Mouse (Mus musculus) MEL (cell line): Measurements from ENCODE around the gene Pip4k2a. TPM values are rescaled to one million over a fixed set of nuclear protein-coding genes. Genes with fewer than 3 reads are reported as not detected.

Experiments
- DNase-seq: peaks from one replicate; pipeline ENCODE4 v3.0.0; 2011; ENCODE audit warnings: low read depth, low spot score
- H3K27ac ChIP-seq: 2 replicates; pipeline ENCODE4 v1.5.1; 2012; ENCODE audit warnings: low read depth, mild to moderate bottlenecking, control low read depth, low read length, moderate library complexity; ENCODE audit not compliant: control insufficient read depth
- H3K27me3 ChIP-seq, 2 experiments: fragments of 150-350 bp in 1 of 2; sonication (generic) in 1 of 2; 2 replicates each; pipeline ENCODE4 v1.6.1; 2012; ENCODE audit warnings: low read length in 2 of 2, mild to moderate bottlenecking in 2 of 2, improper control_type of control experiment in 1 of 2, moderate library complexity in 1 of 2; ENCODE audit not compliant: insufficient read depth in 2 of 2, control insufficient read depth in 1 of 2
- H3K36me3 ChIP-seq, 2 experiments: 2 replicates each; pipeline ENCODE4 v1.6.1; 2012 to 2014; ENCODE audit warnings: low read length in 2 of 2, improper control_type of control experiment in 1 of 2, inconsistent platforms in 1 of 2, mild to moderate bottlenecking in 1 of 2; ENCODE audit not compliant: insufficient read depth in 2 of 2, control insufficient read depth in 1 of 2
- H3K4me1 ChIP-seq, 2 experiments: fragments of 150-350 bp in 1 of 2; sonication (generic) in 1 of 2; 2 replicates each; pipeline ENCODE4 v1.6.1; 2012; ENCODE audit warnings: low read length in 2 of 2, improper control_type of control experiment in 1 of 2, mild to moderate bottlenecking in 1 of 2; ENCODE audit not compliant: insufficient read depth in 2 of 2, control insufficient read depth in 1 of 2
- H3K4me3 ChIP-seq, 2 experiments: fragments of 150-350 bp in 1 of 2; sonication (generic) in 1 of 2; 2 replicates each; pipeline ENCODE4 v1.5.1; 2012; ENCODE audit warnings: low read depth in 2 of 2, low read length in 2 of 2, mild to moderate bottlenecking in 2 of 2, moderate library complexity in 2 of 2, control low read depth in 1 of 2, improper control_type of control experiment in 1 of 2; ENCODE audit not compliant: control insufficient read depth in 1 of 2, insufficient read depth in 1 of 2
- H3K79me2 ChIP-seq: 2 replicates; pipeline ENCODE4 v1.6.1; 2012; ENCODE audit warnings: mild to moderate bottlenecking, low read length, moderate library complexity; ENCODE audit not compliant: control insufficient read depth, poor library complexity, insufficient read depth
- H3K9ac ChIP-seq: 2 replicates; pipeline ENCODE4 v1.6.1; 2012; ENCODE audit warnings: low read depth, mild to moderate bottlenecking, control low read depth, low read length, moderate library complexity; ENCODE audit not compliant: control insufficient read depth, poor library complexity, severe bottlenecking
- H3K9me3 ChIP-seq: fragments of 150-350 bp; sonication (generic); replicated peaks from 2 replicates; pipeline ENCODE4 v1.6.1; 2012; ENCODE audit warnings: mild to moderate bottlenecking, low read length, improper control_type of control experiment, moderate library complexity; ENCODE audit not compliant: insufficient read depth
- CHD1 ChIP-seq: IDR thresholded peaks from 2 replicates; pipeline ENCODE4 v1.6.1; 2012; ENCODE audit warnings: low read depth, mild to moderate bottlenecking, inconsistent platforms, low read length, improper control_type of control experiment
- EP300 ChIP-seq, 2 experiments: IDR thresholded peaks; 2 replicates each; pipeline ENCODE4 v1.6.1; 2011; ENCODE audit warnings: improper control_type of control experiment in 2 of 2, low read length in 2 of 2, low read depth in 1 of 2, mild to moderate bottlenecking in 1 of 2
- GABPA ChIP-seq: IDR thresholded peaks from 2 replicates; pipeline ENCODE4 v1.6.1; 2012; ENCODE audit warnings: low read depth, mild to moderate bottlenecking, inconsistent platforms, low read length, improper control_type of control experiment, moderate library complexity
- KAT2A ChIP-seq: conservative IDR thresholded peaks from 2 replicates; pipeline ENCODE4 v1.6.1; 2012; ENCODE audit warnings: low read depth, low read length, improper control_type of control experiment, inconsistent platforms
- MEF2A ChIP-seq: IDR thresholded peaks from 2 replicates; pipeline ENCODE4 v1.6.1; 2014; ENCODE audit warnings: low read depth, mild to moderate bottlenecking, inconsistent platforms, low read length, improper control_type of control experiment; ENCODE audit not compliant: poor library complexity, insufficient replicate concordance, severe bottlenecking; ENCODE audit errors: extremely low read depth
- MYC ChIP-seq: IDR thresholded peaks from 2 replicates; pipeline ENCODE4 v1.6.1; 2011; ENCODE audit warnings: low read depth, mild to moderate bottlenecking, low read length, improper control_type of control experiment, moderate library complexity
- NELFE ChIP-seq: IDR thresholded peaks from 2 replicates; pipeline ENCODE4 v1.6.1; 2011; ENCODE audit warnings: low read depth, low read length, improper control_type of control experiment
- POLR2A ChIP-seq, 2 experiments: IDR thresholded peaks; 2 replicates each; pipeline ENCODE4 v1.6.1; 2011 to 2012; ENCODE audit warnings: low read length in 2 of 2, mild to moderate bottlenecking in 2 of 2, control low read depth in 1 of 2, improper control_type of control experiment in 1 of 2, low read depth in 1 of 2, moderate library complexity in 1 of 2; ENCODE audit not compliant: control insufficient read depth in 1 of 2, insufficient read depth in 1 of 2, poor library complexity in 1 of 2
- POLR2AphosphoS5 ChIP-seq: IDR thresholded peaks from 2 replicates; pipeline ENCODE4 v1.6.1; 2012; ENCODE audit warnings: low read depth, borderline replicate concordance, mild to moderate bottlenecking, inconsistent platforms, low read length, moderate library complexity, mixed read lengths
- RCOR1 ChIP-seq: IDR thresholded peaks from 2 replicates; pipeline ENCODE4 v1.6.1; 2012; ENCODE audit warnings: low read depth, mild to moderate bottlenecking, inconsistent platforms, low read length, improper control_type of control experiment
- TAL1 ChIP-seq: IDR thresholded peaks from 2 replicates; pipeline ENCODE4 v1.6.1; 2012; ENCODE audit warnings: mild to moderate bottlenecking, inconsistent platforms, low read length, moderate library complexity, mixed read lengths
- UBTF ChIP-seq: IDR thresholded peaks from 2 replicates; pipeline ENCODE4 v1.6.1; 2012; ENCODE audit warnings: low read depth, mild to moderate bottlenecking, inconsistent platforms, low read length, improper control_type of control experiment, moderate library complexity, borderline replicate concordance; ENCODE audit not compliant: insufficient read depth
- ZC3H11A ChIP-seq: IDR thresholded peaks from 2 replicates; pipeline ENCODE4 v1.6.1; 2012; ENCODE audit warnings: low read depth, mild to moderate bottlenecking, inconsistent platforms, low read length, improper control_type of control experiment
- ZNF384 ChIP-seq: IDR thresholded peaks from 2 replicates; pipeline ENCODE4 v1.6.1; 2012; ENCODE audit warnings: low read depth, mild to moderate bottlenecking, inconsistent platforms, low read length, improper control_type of control experiment
- polyA plus RNA-seq, 2 experiments: library from polyadenylated mRNA; stranded (reverse) in 1 of 2; unstranded in 1 of 2; fragments of >175 nt in 1 of 2; fragments of >200 nt in 1 of 2; gene quantifications; 2 replicates each; pipeline versions ENCODE4 v1.2.1 to v1.2.4; 2012; ENCODE audit warnings: low replicate concordance in 2 of 2, low read depth in 1 of 2; ENCODE audit not compliant: insufficient read length in 2 of 2, insufficient read depth in 1 of 2, missing spikeins in 1 of 2
- total RNA-seq: library from RNA; depleted of rRNA; stranded (reverse); fragments of 300-350 nt; gene quantifications from 2 replicates; pipeline ENCODE4 v1.2.3, GENCODE M21; 2012

Pip4k2a gene
- total and polyA plus RNA-seq, 3 experiments, result 7.9 to 48.5 TPM; not detected in 1

DNA sequence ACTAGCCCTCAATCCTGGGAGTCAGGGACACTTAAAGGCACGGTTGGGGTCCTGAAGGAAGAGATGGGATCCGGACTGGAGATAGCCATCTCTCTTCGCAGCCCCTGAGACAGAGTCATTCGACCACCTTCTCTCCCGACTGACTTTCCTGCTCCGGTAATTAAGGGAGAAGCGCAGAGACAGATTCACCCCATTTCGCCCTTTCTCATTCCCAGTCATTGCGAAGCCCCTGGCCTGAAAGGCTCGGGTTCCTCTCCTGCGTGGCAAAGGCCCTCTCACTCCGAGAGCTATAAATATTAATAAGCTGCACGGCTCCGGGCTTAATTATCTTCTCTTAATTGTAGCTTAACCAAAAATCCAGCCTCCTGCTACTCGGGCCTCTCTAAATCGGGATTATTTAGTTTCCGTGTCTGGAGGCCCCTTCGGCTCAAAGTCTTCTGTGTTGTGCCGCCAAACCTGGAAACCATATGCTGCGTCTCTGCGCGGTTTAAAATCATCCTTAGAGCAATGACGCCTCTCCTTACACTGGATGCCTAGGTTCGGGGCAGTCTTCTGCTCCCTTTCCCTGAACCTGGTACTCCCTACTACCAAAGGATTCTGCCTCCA is 197.2 kb downstream of the Pip4k2a start:
- H3K4me3 ChIP-seq, result no peak overlapping the region
- no peaks in the 10 kb centered on the region for H3K9me3 ChIP-seq
- TF ChIP-seq CHD1, result no peak
- no peak for TF ChIP-seq POLR2AphosphoS5
- TF ChIP-seq KAT2A, result no peak
- no peak for TF ChIP-seq ZNF384
- TF ChIP-seq NELFE, result no peak
- TF ChIP-seq POLR2A (IDR thresholded peaks at IDR 0.05; ENCODE audit: control insufficient read depth in 1 of 2, insufficient read depth in 1 of 2, low read depth in 1 of 2, low read length in 2 of 2, poor library complexity in 1 of 2), result no peak
- no peak for TF ChIP-seq MEF2A
- TF ChIP-seq MYC, result no peak
- no peak for TF ChIP-seq UBTF
- TF ChIP-seq ZC3H11A, result no peak
- no peak overlapping the region for H3K27ac ChIP-seq
- H3K27me3 ChIP-seq, result no peaks in the 10 kb centered on the region; a peak in 1 of 4 replicates
- DNase-seq, result no peak
- no peak overlapping the region for H3K9ac ChIP-seq
- H3K4me1 ChIP-seq, result no peaks in the 10 kb centered on the region
- no peaks in the 10 kb centered on the region for H3K79me2 ChIP-seq
- H3K36me3 ChIP-seq, result no peaks in the 10 kb centered on the region

DNA sequence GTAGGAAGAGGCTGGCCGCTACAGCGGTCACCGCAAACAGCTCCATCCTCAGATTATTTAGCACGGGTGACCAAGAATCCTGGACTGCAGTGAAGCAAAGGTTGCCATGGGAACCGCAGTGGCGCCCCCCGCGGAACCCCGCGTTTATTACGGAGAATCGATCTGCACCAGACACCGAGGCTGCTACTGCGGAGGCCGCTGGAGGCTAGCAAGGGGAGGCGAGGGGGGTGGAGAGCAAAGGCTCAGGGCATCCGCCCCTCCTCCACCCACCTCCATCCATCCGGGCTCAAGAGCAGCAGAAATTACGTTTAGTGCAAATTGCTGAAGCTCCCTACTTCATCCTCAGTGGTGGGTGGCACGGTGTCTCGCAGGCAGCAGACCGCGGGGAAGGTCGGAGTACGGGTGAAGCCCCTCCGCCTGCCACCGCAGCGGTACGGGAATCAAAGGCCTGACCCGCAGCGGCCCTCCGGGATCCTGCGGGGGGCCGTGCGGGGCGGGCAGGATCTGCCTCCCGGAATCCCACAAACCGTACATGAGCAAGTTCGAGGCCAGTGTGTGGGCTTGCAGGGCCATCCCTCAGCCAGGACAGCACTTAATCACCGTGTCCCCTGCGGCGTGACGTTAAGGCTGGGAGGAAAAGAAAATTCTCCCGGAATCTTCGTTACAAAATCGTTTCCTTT is 197.8 kb downstream of the Pip4k2a start:
- TF ChIP-seq MYC (no peak), RCOR1 (no peak), UBTF (no peak), EP300 (IDR thresholded peaks at IDR 0.05; ENCODE audit: low read depth in 1 of 2, low read length in 2 of 2) (no peak), GABPA (no peak), TAL1 (no peak)
- Histone ChIP-seq H3K9ac (no peak overlapping the region), H3K79me2 (no peaks in the 10 kb centered on the region), H3K9me3 (no peaks in the 10 kb centered on the region), H3K4me3 (no peak overlapping the region), H3K27me3 (no peaks in the 10 kb centered on the region; a peak in 1 of 4 replicates), H3K4me1 (no peaks in the 10 kb centered on the region), H3K27ac (no peak overlapping the region), H3K36me3 (no peaks in the 10 kb centered on the region)
- no peak for DNase-seq
